Mouse (Mus musculus) CH12.LX (cell line): ENCODE data around the gene Kcnh4. TPM values are rescaled to one million over a fixed set of nuclear protein-coding genes. Genes with fewer than 3 reads are reported as not detected.
A peak's percentile ranks its signal among the peaks of the same experiment; 100 is the strongest.

Source experiments
- DNase-seq: peaks from one replicate; pipeline ENCODE4 v3.0.0-alpha.2; 2013; ENCODE audit errors: extremely low read depth
- H3K27ac ChIP-seq: 2 replicates; pipeline ENCODE4 v1.5.1; 2012; ENCODE audit warnings: low read depth, mild to moderate bottlenecking, control low read depth, moderate library complexity; ENCODE audit not compliant: insufficient read depth
- H3K27me3 ChIP-seq: replicated peaks from 2 replicates; pipeline ENCODE3; 2012; ENCODE audit warnings: inconsistent platforms
- H3K36me3 ChIP-seq, 2 experiments: replicated peaks in 1 of 2; 2 replicates each; pipeline versions ENCODE3 to v1.6.1; 2012; ENCODE audit warnings: inconsistent platforms in 1 of 2, low read length in 1 of 2, mild to moderate bottlenecking in 1 of 2, mixed read lengths in 1 of 2, moderate library complexity in 1 of 2; ENCODE audit not compliant: control insufficient read depth in 1 of 2, insufficient read depth in 1 of 2
- H3K4me1 ChIP-seq, 2 experiments: 2 replicates each; pipeline ENCODE4 v1.6.1; 2012; ENCODE audit warnings: inconsistent platforms in 1 of 2, moderate library complexity in 1 of 2; ENCODE audit not compliant: insufficient read depth in 2 of 2, control insufficient read depth in 1 of 2
- H3K4me2 ChIP-seq: 2 replicates; pipeline ENCODE4 v1.6.1; 2012; ENCODE audit warnings: low read depth, mild to moderate bottlenecking, control low read depth; ENCODE audit not compliant: poor library complexity, insufficient read depth, severe bottlenecking
- H3K4me3 ChIP-seq, 3 experiments: fragments of 150-350 bp in 1 of 3; sonication (generic) in 1 of 3; replicated peaks in 1 of 3; 2 replicates each; pipeline versions ENCODE3 to v1.5.1; 2011 to 2012; ENCODE audit warnings: low read depth in 2 of 3, low read length in 2 of 3, mild to moderate bottlenecking in 2 of 3, moderate library complexity in 2 of 3, control low read depth in 1 of 3, improper control_type of control experiment in 1 of 3, inconsistent platforms in 1 of 3, mixed read lengths in 1 of 3; ENCODE audit not compliant: poor library complexity in 1 of 3
- H3K79me2 ChIP-seq: replicated peaks from 2 replicates; pipeline ENCODE4 v1.6.1; 2012; ENCODE audit warnings: mild to moderate bottlenecking, moderate library complexity; ENCODE audit not compliant: control insufficient read depth, poor library complexity, insufficient read depth, severe bottlenecking; ENCODE audit errors: extremely low read depth
- H3K9ac ChIP-seq: 2 replicates; pipeline ENCODE4 v1.6.1; 2012; ENCODE audit warnings: low read depth, mild to moderate bottlenecking, control low read depth, moderate library complexity; ENCODE audit not compliant: insufficient read depth
- H3K9me3 ChIP-seq: replicated peaks from 2 replicates; pipeline ENCODE3; 2012; ENCODE audit warnings: low read length, inconsistent platforms, mixed read lengths
- BHLHE40 ChIP-seq: IDR thresholded peaks from 2 replicates; pipeline ENCODE4 v1.6.1; 2011; ENCODE audit warnings: mild to moderate bottlenecking, low read depth, low read length, improper control_type of control experiment
- CHD1 ChIP-seq: IDR thresholded peaks from 2 replicates; pipeline ENCODE4 v1.6.1; 2012; ENCODE audit warnings: low read depth, low read length, improper control_type of control experiment, inconsistent platforms
- CTCF ChIP-seq, 2 experiments: IDR thresholded peaks in 1 of 2; conservative IDR thresholded peaks in 1 of 2; 2 replicates each; pipeline ENCODE4 v1.5.1; 2011 to 2012; ENCODE audit warnings: low read depth in 2 of 2, low read length in 2 of 2, improper control_type of control experiment in 1 of 2, inconsistent platforms in 1 of 2, mild to moderate bottlenecking in 1 of 2, moderate library complexity in 1 of 2
- E2F4 ChIP-seq: IDR thresholded peaks from 2 replicates; pipeline ENCODE4 v1.6.1; 2011; ENCODE audit warnings: low read depth, low read length, improper control_type of control experiment; ENCODE audit not compliant: insufficient replicate concordance
- ELF1 ChIP-seq: IDR thresholded peaks from 2 replicates; pipeline ENCODE4 v1.6.1; 2014; ENCODE audit warnings: low read depth, mild to moderate bottlenecking, inconsistent platforms, low read length, improper control_type of control experiment
- EP300 ChIP-seq: IDR thresholded peaks from 2 replicates; pipeline ENCODE4 v1.6.1; 2011; ENCODE audit warnings: low read length, improper control_type of control experiment
- ETS1 ChIP-seq: conservative IDR thresholded peaks from 2 replicates; pipeline ENCODE4 v1.6.1; 2012; ENCODE audit warnings: low read depth, mild to moderate bottlenecking, inconsistent platforms, low read length, improper control_type of control experiment, moderate library complexity
- GABPA ChIP-seq: IDR thresholded peaks from 2 replicates; pipeline ENCODE4 v1.6.1; 2012; ENCODE audit warnings: low read depth, low read length, improper control_type of control experiment, inconsistent platforms; ENCODE audit not compliant: insufficient replicate concordance
- IRF4 ChIP-seq: IDR thresholded peaks from 2 replicates; pipeline ENCODE4 v1.6.1; 2014; ENCODE audit warnings: low read depth, mild to moderate bottlenecking, inconsistent platforms, low read length, improper control_type of control experiment
- JUND ChIP-seq: conservative IDR thresholded peaks from 2 replicates; pipeline ENCODE4 v1.6.1; 2011; ENCODE audit warnings: low read depth, low read length, improper control_type of control experiment
- KAT2A ChIP-seq: IDR thresholded peaks from 2 replicates; pipeline ENCODE4 v1.6.1; 2012; ENCODE audit warnings: low read length, improper control_type of control experiment, inconsistent platforms; ENCODE audit not compliant: insufficient replicate concordance
- MAFK ChIP-seq: IDR thresholded peaks from 2 replicates; pipeline ENCODE4 v1.6.1; 2011; ENCODE audit warnings: low read length, improper control_type of control experiment; ENCODE audit not compliant: insufficient replicate concordance
- MAX ChIP-seq: IDR thresholded peaks from 2 replicates; pipeline ENCODE4 v1.6.1; 2011; ENCODE audit warnings: low read length, improper control_type of control experiment
- MAZ ChIP-seq: IDR thresholded peaks from 2 replicates; pipeline ENCODE4 v1.6.1; 2012; ENCODE audit warnings: low read depth, mild to moderate bottlenecking, inconsistent platforms, low read length, improper control_type of control experiment, moderate library complexity
- MEF2A ChIP-seq: IDR thresholded peaks from 2 replicates; pipeline ENCODE4 v1.6.1; 2014; ENCODE audit warnings: low read depth, mild to moderate bottlenecking, inconsistent platforms, low read length, improper control_type of control experiment, borderline replicate concordance
- MXI1 ChIP-seq: IDR thresholded peaks from 2 replicates; pipeline ENCODE4 v1.6.1; 2011; ENCODE audit warnings: mild to moderate bottlenecking, low read depth, low read length, improper control_type of control experiment
- NELFE ChIP-seq: IDR thresholded peaks from 2 replicates; pipeline ENCODE4 v1.6.1; 2011; ENCODE audit warnings: low read depth, low read length, improper control_type of control experiment
- NRF1 ChIP-seq: IDR thresholded peaks from 2 replicates; pipeline ENCODE4 v1.6.1; 2014; ENCODE audit warnings: low read depth, mild to moderate bottlenecking, inconsistent platforms, low read length, improper control_type of control experiment, moderate library complexity
- PAX5 ChIP-seq: IDR thresholded peaks from 2 replicates; pipeline ENCODE4 v1.6.1; 2012; ENCODE audit warnings: low read length, inconsistent platforms, mixed read lengths
- POLR2A ChIP-seq: IDR thresholded peaks from 2 replicates; pipeline ENCODE4 v1.6.1; 2011; ENCODE audit warnings: low read depth, mild to moderate bottlenecking, improper control_type of control experiment, low read length
- POLR2AphosphoS2 ChIP-seq: IDR thresholded peaks from 2 replicates; pipeline ENCODE4 v1.6.1; 2011; ENCODE audit warnings: low read depth, low read length, improper control_type of control experiment
- RAD21 ChIP-seq: IDR thresholded peaks from 2 replicates; pipeline ENCODE4 v1.6.1; 2011; ENCODE audit warnings: low read depth, mild to moderate bottlenecking, low read length, improper control_type of control experiment, moderate library complexity
- RCOR1 ChIP-seq: conservative IDR thresholded peaks from 2 replicates; pipeline ENCODE4 v1.6.1; 2012; ENCODE audit warnings: low read depth, mild to moderate bottlenecking, inconsistent platforms, low read length, improper control_type of control experiment
- SMC3 ChIP-seq: IDR thresholded peaks from 2 replicates; pipeline ENCODE4 v1.6.1; 2011; ENCODE audit warnings: low read depth, low read length, improper control_type of control experiment
- TBP ChIP-seq: conservative IDR thresholded peaks from 2 replicates; pipeline ENCODE4 v1.6.1; 2011; ENCODE audit warnings: low read depth, low read length, improper control_type of control experiment
- TCF12 ChIP-seq: IDR thresholded peaks from 2 replicates; pipeline ENCODE4 v1.6.1; 2014; ENCODE audit warnings: low read depth, mild to moderate bottlenecking, inconsistent platforms, low read length, improper control_type of control experiment
- UBTF ChIP-seq: IDR thresholded peaks from 2 replicates; pipeline ENCODE4 v1.6.1; 2012; ENCODE audit warnings: low read depth, mild to moderate bottlenecking, inconsistent platforms, low read length, improper control_type of control experiment, moderate library complexity
- USF1 ChIP-seq: IDR thresholded peaks from 2 replicates; pipeline ENCODE4 v1.6.1; 2014; ENCODE audit warnings: low read depth, mild to moderate bottlenecking, inconsistent platforms, low read length, improper control_type of control experiment
- USF2 ChIP-seq: conservative IDR thresholded peaks from 2 replicates; pipeline ENCODE4 v1.6.1; 2011; ENCODE audit warnings: low read depth, low read length, improper control_type of control experiment
- ZC3H11A ChIP-seq: IDR thresholded peaks from 2 replicates; pipeline ENCODE4 v1.6.1; 2012; ENCODE audit warnings: low read depth, mild to moderate bottlenecking, inconsistent platforms, low read length, improper control_type of control experiment
- ZMIZ1 ChIP-seq: IDR thresholded peaks from 2 replicates; pipeline ENCODE4 v1.6.1; 2012; ENCODE audit warnings: low read depth, mild to moderate bottlenecking, inconsistent platforms, low read length, improper control_type of control experiment
- ZNF384 ChIP-seq: IDR thresholded peaks from 2 replicates; pipeline ENCODE4 v1.6.1; 2012; ENCODE audit warnings: low read depth, low read length, improper control_type of control experiment, inconsistent platforms
- dilution Hi-C: fragments of 300-500 bp; cut with MboI; formaldehyde crosslinking; loops from 2 replicates; pipeline ENCODE4 v1.14.3; 2020; ENCODE audit warnings: low sequenced_read_pairs; ENCODE audit not compliant: extremely low pct_unique_long_range_greater_than_20kb, extremely low pct_ligation_motif_present
- in situ Hi-C: fragments of 300-500 bp; cut with MboI; formaldehyde crosslinking; loops from 3 replicates; pipeline ENCODE4 v1.14.3; 2019; ENCODE audit warnings: low sequenced_read_pairs, low pct_ligation_motif_present, low pct_unique_long_range_greater_than_20kb, mixed read lengths
- polyA plus RNA-seq: library from polyadenylated mRNA; unstranded; fragments of >175 nt; gene quantifications from 2 replicates; pipeline ENCODE4 v1.2.1, GENCODE M21; 2012; ENCODE audit warnings: low read depth; ENCODE audit not compliant: insufficient read length
- total RNA-seq, 2 experiments: library from RNA; depleted of rRNA; stranded (reverse); fragments of 300-350 nt in 1 of 2; fragments of >200 nt in 1 of 2; gene quantifications; 2 replicates each; pipeline ENCODE4 v1.2.3; 2012 to 2014

Kcnh4 gene
- total and polyA plus RNA-seq, 3 experiments = 0.87 to 4.0 (median 2.2) TPM

- dilution Hi-C loops = no loop called here
- in situ Hi-C loops = no loop called here
- no peaks in the 10 kb centered on the region for H3K27me3 ChIP-seq
- TF ChIP-seq ZNF384 = peak; percentile 26; the same call in 1 of the 2 replicates
- TF ChIP-seq POLR2A = no peak
- no peak overlapping the region for H3K27ac ChIP-seq
- peak overlapping the region; percentile 50 for H3K9ac ChIP-seq
- peak overlapping the region; percentile 12 for H3K4me2 ChIP-seq
- H3K36me3 ChIP-seq = peaks cover 0 to 37% of the 10 kb centered on the region in 2 experiments
- no peak for DNase-seq
- H3K4me3 ChIP-seq = peak overlapping the region in 2 of 3 experiments; percentile 51 to 75
- peaks cover 5 to 28% of the 10 kb centered on the region in 2 experiments for H3K4me1 ChIP-seq
- no peaks in the 10 kb centered on the region for H3K9me3 ChIP-seq
- peaks cover 41% of the 10 kb centered on the region for H3K79me2 ChIP-seq
Measured at GRCm38 (mm10) chr11:100738749-100739148, 21.0 kb downstream of the Kcnh4 start.

- Histone ChIP-seq H3K36me3 (peaks cover 1 to 38% of the 10 kb centered on the region in 2 experiments), H3K4me3 (peak within 1 kb of the TSS; percentile 75 to 100 (median 84)), H3K9ac (peak within 1 kb of the TSS; percentile 95), H3K4me2 (peak within 1 kb of the TSS; percentile 97), H3K27me3 (no peaks in the 10 kb centered on the region), H3K27ac (peak within 1 kb of the TSS; percentile 19; the same call in 1 of the 2 replicates), H3K4me1 (peaks cover 5 to 35% of the 10 kb centered on the region in 2 experiments), H3K79me2 (peaks cover 47% of the 10 kb centered on the region), H3K9me3 (no peaks in the 10 kb centered on the region)
- DNase-seq = peak; percentile 100
- in situ Hi-C loops = no loop called here
- dilution Hi-C loops = no loop called here
- TF ChIP-seq POLR2A = peak; percentile 95
- peak; percentile 83; the same call in 1 of the 2 replicates for TF ChIP-seq GABPA
- no peak for TF ChIP-seq MAX
- peak; percentile 99 for TF ChIP-seq ELF1
- TF ChIP-seq MXI1 = peak; percentile 85
- TF ChIP-seq POLR2AphosphoS2 = peak; percentile 74; the same call in 1 of the 2 replicates
- no peak for TF ChIP-seq ZNF384
- TF ChIP-seq BHLHE40 = no peak
- no peak for TF ChIP-seq MEF2A
- no peak for TF ChIP-seq RCOR1
- no peak for TF ChIP-seq CTCF (conservative IDR thresholded peaks at IDR 0.05 in 1 of 2, IDR thresholded peaks at IDR 0.05 in 1 of 2; ENCODE audit: low read depth in 2 of 2, low read length in 2 of 2)
- TF ChIP-seq TCF12 = peak; percentile 81; the same call in 1 of the 2 replicates
- no peak for TF ChIP-seq JUND
- peak; percentile 65 for TF ChIP-seq NRF1
- peak; percentile 96 for TF ChIP-seq E2F4
- TF ChIP-seq USF1 = no peak
- no peak for TF ChIP-seq EP300
- no peak for TF ChIP-seq PAX5
- TF ChIP-seq MAZ = peak; percentile 93
- TF ChIP-seq UBTF = peak; percentile 65; the same call in 1 of the 2 replicates
- TF ChIP-seq CHD1 = no peak
- TF ChIP-seq ZMIZ1 = peak; percentile 80; the same call in 1 of the 2 replicates
- TF ChIP-seq RAD21 = no peak
- no peak for TF ChIP-seq MAFK
- peak; percentile 80 for TF ChIP-seq NELFE
- TF ChIP-seq IRF4 = peak; percentile 55
- peak; percentile 8; the same call in 1 of the 2 replicates for TF ChIP-seq SMC3
- TF ChIP-seq KAT2A = peak; percentile 99
- peak; percentile 70; the same call in 1 of the 2 replicates for TF ChIP-seq TBP
- no peak for TF ChIP-seq ETS1
- no peak for TF ChIP-seq ZC3H11A
- TF ChIP-seq USF2 = no peak
Measured at GRCm38 (mm10) chr11:100738066-100738604, 21.6 kb downstream of the Kcnh4 start, which contains the start of gene Rab5c. TSS of gene Rab5c (minus strand) at chr11:100738215.
